Mouse (Mus musculus): ENCODE results near the gene Crhr2.

- TF ChIP-seq GATA1 (IDR thresholded peaks at IDR 0.05; ENCODE audit: low read length) (no peak), TAL1 (IDR thresholded peaks at IDR 0.05; ENCODE audit: low read length) (no peak)
These were observed 89.6 kb downstream of the Crhr2 start for GRCm38 (mm10) chr6:55043206-55043605.
